Comparison of ENCODE assay signal across 19 mouse cellular contexts in the genomic region with DNA sequence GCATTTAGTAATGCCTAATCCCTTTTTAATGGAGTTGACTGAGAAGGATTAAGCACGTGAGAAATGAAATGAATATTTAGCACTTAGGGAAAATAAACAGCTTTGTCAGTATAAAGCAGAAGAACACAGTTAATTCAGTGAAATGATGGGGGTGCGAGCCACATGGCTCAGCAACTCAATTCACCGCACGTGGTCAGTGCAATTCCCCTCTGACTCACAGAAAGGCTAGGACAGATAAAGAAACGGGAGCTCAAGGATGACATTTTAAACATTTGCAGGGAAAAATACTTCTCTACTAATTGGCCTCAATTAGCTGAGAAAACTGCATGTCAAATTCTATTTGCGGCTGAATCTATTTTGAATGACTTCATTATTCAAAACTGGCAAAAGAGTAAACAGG.
DNase-seq lines count a peak whose midpoint lies in the region; ATAC-seq and TF ChIP-seq lines count a peak whose summit lies in the region.
"Had no signal": no experiment of that assay in that cellular context is flagged by ENCODE, and none has a peak within 500 bp of the region (broad histone marks: within the 10 kb centered on the region; RNA-seq: fewer than 3 reads in every experiment).

No protein-coding gene starts in this region.

- no peak overlapping the region for H3K4me2 ChIP-seq in forebrain, embryonic 13.5 days
- no peak overlapping the region for H3K4me2 ChIP-seq in forebrain, postnatal 0 days (ENCODE audit: low read depth)
- H3K4me2 ChIP-seq in midbrain, embryonic 14.5 days (ENCODE audit: low read length) = no peak overlapping the region
- H3K4me2 ChIP-seq in midbrain, embryonic 13.5 days (replicated peaks) = no peak overlapping the region
- H3K4me2 ChIP-seq in forebrain, embryonic 15.5 days (replicated peaks) = no peak overlapping the region
- H3K4me2 ChIP-seq in liver, postnatal 0 days (ENCODE audit: low read depth, low read length) = no peak overlapping the region
- H3K4me2 ChIP-seq: embryonic facial prominence, embryonic 15.5 days; heart, embryonic 13.5 days; hindbrain, embryonic 15.5 days had no signal

- no peaks in the 10 kb centered on the region for H3K36me3 ChIP-seq in forebrain, embryonic 13.5 days (ENCODE audit: poor library complexity, severe bottlenecking)
- H3K36me3 ChIP-seq in forebrain, postnatal 0 days (ENCODE audit: insufficient read depth) = no peaks in the 10 kb centered on the region
- no peaks in the 10 kb centered on the region for H3K36me3 ChIP-seq in midbrain, embryonic 14.5 days (ENCODE audit: control insufficient read depth, insufficient read depth, low read length)
- no peaks in the 10 kb centered on the region for H3K36me3 ChIP-seq in midbrain, embryonic 13.5 days
- H3K36me3 ChIP-seq in forebrain, embryonic 15.5 days = no peaks in the 10 kb centered on the region
- H3K36me3 ChIP-seq in liver, postnatal 0 days (replicated peaks; ENCODE audit: insufficient read depth, low read length) = no peaks in the 10 kb centered on the region
- H3K36me3 ChIP-seq: embryonic facial prominence, embryonic 15.5 days; heart, embryonic 13.5 days; hindbrain, embryonic 15.5 days had no signal

- no peak for DNase-seq in forebrain, postnatal 0 days
- peak; percentile 38 for DNase-seq in midbrain, embryonic 14.5 days
- no peak for DNase-seq in left cerebral cortex, adult 2 months (ENCODE audit: extremely low spot score in 1 of 2, low spot score in 2 of 2)
- DNase-seq in liver, postnatal 0 days = no peak
- DNase-seq: adrenal gland, postnatal 10 days; cerebellum, adult 18-20 months; cerebellum, adult 9-11 months; cerebellum, postnatal 36 days; gastrocnemius, postnatal 36 days; heart, adult 11 months; heart, postnatal 36 days had no signal

- H3K27me3 ChIP-seq in forebrain, embryonic 13.5 days = no peaks in the 10 kb centered on the region
- H3K27me3 ChIP-seq in forebrain, postnatal 0 days (ENCODE audit: insufficient read depth, low read length) = no peaks in the 10 kb centered on the region
- H3K27me3 ChIP-seq in midbrain, embryonic 14.5 days (ENCODE audit: control insufficient read depth, insufficient read depth, low read length) = no peaks in the 10 kb centered on the region
- H3K27me3 ChIP-seq in midbrain, embryonic 13.5 days = no peaks in the 10 kb centered on the region
- H3K27me3 ChIP-seq in forebrain, embryonic 15.5 days = no peaks in the 10 kb centered on the region
- no peaks in the 10 kb centered on the region for H3K27me3 ChIP-seq in liver, postnatal 0 days (ENCODE audit: insufficient read depth, low read length)
- H3K27me3 ChIP-seq: embryonic facial prominence, embryonic 15.5 days; heart, embryonic 13.5 days; hindbrain, embryonic 15.5 days had no signal

- H3K9ac ChIP-seq in forebrain, embryonic 13.5 days = no peak overlapping the region
- no peak overlapping the region for H3K9ac ChIP-seq in forebrain, postnatal 0 days
- no peak overlapping the region for H3K9ac ChIP-seq in midbrain, embryonic 14.5 days (replicated peaks; ENCODE audit: low read length)
- H3K9ac ChIP-seq in midbrain, embryonic 13.5 days (replicated peaks) = no peak overlapping the region
- H3K9ac ChIP-seq in forebrain, embryonic 15.5 days (replicated peaks) = no peak overlapping the region
- no peak overlapping the region for H3K9ac ChIP-seq in liver, postnatal 0 days (replicated peaks)
- H3K9ac ChIP-seq: embryonic facial prominence, embryonic 15.5 days; heart, embryonic 13.5 days; hindbrain, embryonic 15.5 days had no signal

- intact Hi-C loops in left cerebral cortex, adult 2 months (cut with DNase I) = no loop called here

- ATAC-seq in forebrain, embryonic 13.5 days = peak; percentile 75; the same call in 1 of the 2 replicates
- ATAC-seq in forebrain, postnatal 0 days = no peak
- no peak for ATAC-seq in midbrain, embryonic 14.5 days (ENCODE audit: low FRiP score, low TSS enrichment)
- no peak for ATAC-seq in midbrain, embryonic 13.5 days
- ATAC-seq in forebrain, embryonic 15.5 days (replicated peaks) = peak; percentile 78
- ATAC-seq in liver, postnatal 0 days = no peak
- ATAC-seq: intestine, postnatal 0 days had no signal

- no peaks in the 10 kb centered on the region for H3K9me3 ChIP-seq in forebrain, embryonic 13.5 days (replicated peaks)
- H3K9me3 ChIP-seq in forebrain, postnatal 0 days (ENCODE audit: low read length) = no peaks in the 10 kb centered on the region
- no peaks in the 10 kb centered on the region for H3K9me3 ChIP-seq in midbrain, embryonic 14.5 days (ENCODE audit: control insufficient read depth, low read length)
- H3K9me3 ChIP-seq in midbrain, embryonic 13.5 days = no peaks in the 10 kb centered on the region
- no peaks in the 10 kb centered on the region for H3K9me3 ChIP-seq in forebrain, embryonic 15.5 days
- H3K9me3 ChIP-seq in liver, postnatal 0 days (ENCODE audit: low read length) = no peaks in the 10 kb centered on the region
- H3K9me3 ChIP-seq: embryonic facial prominence, embryonic 15.5 days; heart, embryonic 13.5 days; hindbrain, embryonic 15.5 days had no signal

- H3K27ac ChIP-seq in forebrain, embryonic 13.5 days = no peak overlapping the region
- H3K27ac ChIP-seq in forebrain, postnatal 0 days (ENCODE audit: low read depth, low read length) = no peak overlapping the region
- no peak overlapping the region for H3K27ac ChIP-seq in midbrain, embryonic 14.5 days (replicated peaks; ENCODE audit: low read depth, low read length)
- H3K27ac ChIP-seq in midbrain, embryonic 13.5 days = no peak overlapping the region
- H3K27ac ChIP-seq in forebrain, embryonic 15.5 days (replicated peaks) = no peak overlapping the region
- no peak overlapping the region for H3K27ac ChIP-seq in left cerebral cortex, adult 2 months
- no peak overlapping the region for H3K27ac ChIP-seq in liver, postnatal 0 days (ENCODE audit: low read depth)
- H3K27ac ChIP-seq: embryonic facial prominence, embryonic 15.5 days; heart, embryonic 13.5 days; hindbrain, embryonic 15.5 days had no signal

- no peak for TF ChIP-seq CTCF in forebrain, postnatal 0 days (IDR thresholded peaks at IDR 0.05; ENCODE audit: low read depth)
- TF ChIP-seq CTCF in left cerebral cortex, adult 2 months (IDR thresholded peaks at IDR 0.05) = no peak
- TF ChIP-seq CTCF in liver, postnatal 0 days (IDR thresholded peaks at IDR 0.05; ENCODE audit: low read depth) = no peak

- H3K4me1 ChIP-seq in forebrain, embryonic 13.5 days = no peaks in the 10 kb centered on the region; the same call in 1 of the 2 replicates
- H3K4me1 ChIP-seq in forebrain, postnatal 0 days (ENCODE audit: insufficient read depth) = no peaks in the 10 kb centered on the region
- no peaks in the 10 kb centered on the region for H3K4me1 ChIP-seq in midbrain, embryonic 14.5 days (ENCODE audit: control insufficient read depth, insufficient read depth, low read length)
- H3K4me1 ChIP-seq in midbrain, embryonic 13.5 days (replicated peaks) = no peaks in the 10 kb centered on the region
- H3K4me1 ChIP-seq in forebrain, embryonic 15.5 days = peaks cover 7% of the 10 kb centered on the region
- no peaks in the 10 kb centered on the region for H3K4me1 ChIP-seq in liver, postnatal 0 days (ENCODE audit: insufficient read depth)
- H3K4me1 ChIP-seq: embryonic facial prominence, embryonic 15.5 days; hindbrain, embryonic 15.5 days had no signal

- H3K4me3 ChIP-seq in forebrain, embryonic 13.5 days = no peak overlapping the region
- no peak overlapping the region for H3K4me3 ChIP-seq in forebrain, postnatal 0 days (ENCODE audit: low read depth, low read length)
- no peak overlapping the region for H3K4me3 ChIP-seq in midbrain, embryonic 14.5 days (replicated peaks; ENCODE audit: low read depth, low read length)
- no peak overlapping the region for H3K4me3 ChIP-seq in midbrain, embryonic 13.5 days (replicated peaks)
- H3K4me3 ChIP-seq in forebrain, embryonic 15.5 days = no peak overlapping the region
- H3K4me3 ChIP-seq in left cerebral cortex, adult 2 months = no peak overlapping the region
- H3K4me3 ChIP-seq in liver, postnatal 0 days (ENCODE audit: low read depth, low read length) = no peak overlapping the region
- H3K4me3 ChIP-seq: embryonic facial prominence, embryonic 15.5 days; erythroblast, embryonic 14.5 days; heart, embryonic 13.5 days; hindbrain, embryonic 15.5 days had no signal

- TF ChIP-seq EP300 in liver, postnatal 0 days (IDR thresholded peaks at IDR 0.05; ENCODE audit: low read depth) = no peak

- WGBS in forebrain, embryonic 13.5 days = 21% methylated on average over 6 of the region's 6 CpGs
- WGBS in forebrain, postnatal 0 days = 12% methylated on average over 6 of the region's 6 CpGs
- WGBS in midbrain, embryonic 14.5 days = 45% methylated on average over 6 of the region's 6 CpGs
- 47% methylated on average over 6 of the region's 6 CpGs for WGBS in midbrain, embryonic 13.5 days
- WGBS in forebrain, embryonic 15.5 days = 13% methylated on average over 6 of the region's 6 CpGs
- 72% methylated on average over 6 of the region's 6 CpGs for WGBS in liver, postnatal 0 days (ENCODE audit: insufficient replicate concordance)

Comparison
In these comparisons a context has a peak if more than half of its experiments do, and no peak if none do; other contexts are left out.
1. ATAC-seq: peak in forebrain, embryonic 13.5 days (single experiment) and forebrain, embryonic 15.5 days (single experiment); none in forebrain, postnatal 0 days (single experiment), midbrain, embryonic 14.5 days (single experiment), midbrain, embryonic 13.5 days (single experiment) and liver, postnatal 0 days (single experiment).